ENCODE assay signal across 18 mouse cellular contexts in genomic region chr19:21384231-21384630, GRCm38 (mm10).
"Had no signal": no experiment of that assay in that cellular context is flagged by ENCODE, and none has a peak within 500 bp of the region (broad histone marks: within the 10 kb centered on the region; RNA-seq: fewer than 3 reads in every experiment).

No protein-coding gene starts in this region.

- DNase-seq: kidney, adult 8-10 months; kidney, postnatal 14 days; kidney, postnatal 4 days; left cerebral cortex, postnatal 4 days; lung, adult 2 months; midbrain, embryonic 14.5 days; right cerebral cortex, postnatal 25 days; spleen, adult 18-20 months; thymus, postnatal 25 days had no signal

- H3K9ac ChIP-seq: kidney, embryonic 15.5 days; limb, embryonic 12.5 days; limb, embryonic 15.5 days; liver, embryonic 12.5 days; liver, embryonic 15.5 days; neural tube, embryonic 12.5 days; neural tube, embryonic 15.5 days; stomach, embryonic 15.5 days had no signal

- H3K4me1 ChIP-seq: kidney, embryonic 15.5 days; limb, embryonic 12.5 days; limb, embryonic 15.5 days; liver, embryonic 12.5 days; liver, embryonic 15.5 days; neural tube, embryonic 12.5 days; neural tube, embryonic 15.5 days; stomach, embryonic 15.5 days had no signal

- H3K27me3 ChIP-seq: kidney, embryonic 15.5 days; limb, embryonic 12.5 days; limb, embryonic 15.5 days; liver, embryonic 12.5 days; liver, embryonic 15.5 days; neural tube, embryonic 12.5 days; neural tube, embryonic 15.5 days; stomach, embryonic 15.5 days had no signal

- H3K4me3 ChIP-seq: kidney, embryonic 15.5 days; limb, embryonic 12.5 days; limb, embryonic 15.5 days; liver, embryonic 12.5 days; liver, embryonic 15.5 days; neural tube, embryonic 12.5 days; neural tube, embryonic 15.5 days; stomach, embryonic 15.5 days had no signal

- H3K27ac ChIP-seq: kidney, embryonic 15.5 days; limb, embryonic 12.5 days; limb, embryonic 15.5 days; liver, embryonic 12.5 days; liver, embryonic 15.5 days; neural tube, embryonic 12.5 days; neural tube, embryonic 15.5 days; stomach, embryonic 15.5 days had no signal

- ATAC-seq: liver, embryonic 12.5 days had no signal

- H3K4me2 ChIP-seq: kidney, embryonic 15.5 days; limb, embryonic 12.5 days; limb, embryonic 15.5 days; liver, embryonic 12.5 days; liver, embryonic 15.5 days; midbrain, embryonic 11.5 days; neural tube, embryonic 12.5 days; neural tube, embryonic 15.5 days; stomach, embryonic 15.5 days had no signal

- H3K9me3 ChIP-seq: kidney, embryonic 15.5 days; limb, embryonic 12.5 days; limb, embryonic 15.5 days; liver, embryonic 12.5 days; liver, embryonic 15.5 days; neural tube, embryonic 12.5 days; neural tube, embryonic 15.5 days; stomach, embryonic 15.5 days had no signal

- H3K36me3 ChIP-seq: kidney, embryonic 15.5 days; limb, embryonic 12.5 days; limb, embryonic 15.5 days; liver, embryonic 12.5 days; liver, embryonic 15.5 days; neural tube, embryonic 12.5 days; neural tube, embryonic 15.5 days; stomach, embryonic 15.5 days had no signal
